Mouse (Mus musculus) intestine, postnatal 0 days (tissue): ENCODE measurements at regions not wholly inside any gene's neighbourhood (a gene's known extent, or its start where the extent isn't known, plus 50 kb on each side); places are given as distances from the start of the nearest gene placed in this dataset.

Experiments
- ATAC-seq: fragments of 200-750 bp; cut with Nextera tagmentation; 2 replicates; pipeline ENCODE4 v1.8.0; 2017; ENCODE audit warnings: mild to moderate bottlenecking, moderate TSS enrichment, moderate library complexity
- H3K27ac ChIP-seq: fragments of 300-500 bp; sonication (generic); 2 replicates; pipeline ENCODE4 v1.5.1; 2014; ENCODE audit warnings: mild to moderate bottlenecking, low read depth, low read length, moderate library complexity
- H3K27me3 ChIP-seq: fragments of 300-500 bp; sonication (generic); replicated peaks from 2 replicates; pipeline ENCODE4 v1.6.1; 2014; ENCODE audit warnings: low read length, mixed read lengths; ENCODE audit not compliant: control insufficient read depth, insufficient read depth
- H3K36me3 ChIP-seq: fragments of 300-500 bp; sonication (generic); 2 replicates; pipeline ENCODE4 v1.6.1; 2014; ENCODE audit warnings: mild to moderate bottlenecking, moderate library complexity; ENCODE audit not compliant: control insufficient read depth, insufficient read depth
- H3K4me1 ChIP-seq: fragments of 300-500 bp; sonication (generic); replicated peaks from 2 replicates; pipeline ENCODE4 v1.6.1; 2014; ENCODE audit warnings: antibody characterized with exemption, low read length, mixed read lengths; ENCODE audit not compliant: control insufficient read depth, insufficient read depth
- H3K4me2 ChIP-seq: fragments of 300-500 bp; sonication (generic); replicated peaks from 2 replicates; pipeline ENCODE4 v1.6.1; 2014; ENCODE audit warnings: low read depth, mild to moderate bottlenecking, moderate library complexity
- H3K4me3 ChIP-seq: fragments of 300-500 bp; sonication (generic); 2 replicates; pipeline ENCODE4 v1.5.1; 2014; ENCODE audit warnings: low read depth, low read length
- H3K9ac ChIP-seq: fragments of 300-500 bp; sonication (generic); 2 replicates; pipeline ENCODE4 v1.6.1; 2014; ENCODE audit warnings: mild to moderate bottlenecking, low read depth, low read length
- H3K9me3 ChIP-seq: fragments of 300-500 bp; sonication (generic); 2 replicates; pipeline ENCODE4 v1.6.1; 2016; ENCODE audit warnings: mixed run types; ENCODE audit not compliant: control insufficient read depth
- CTCF ChIP-seq: sonication (generic); IDR thresholded peaks from 2 replicates; pipeline ENCODE4 v1.5.1; 2016; ENCODE audit warnings: low read depth, mild to moderate bottlenecking, control low read depth, antibody characterized with exemption, moderate library complexity
- WGBS: fragments of 180-500 bp; shearing (Covaris S2); extraction: QIAGEN DNeasy Blood & Tissue Kit; methylation state at CpG from one replicate; pipeline ENCODE4 v1.1.7; 2014; 5-methylcytosine and 5-hydroxymethylcytosine counted together

DNA sequence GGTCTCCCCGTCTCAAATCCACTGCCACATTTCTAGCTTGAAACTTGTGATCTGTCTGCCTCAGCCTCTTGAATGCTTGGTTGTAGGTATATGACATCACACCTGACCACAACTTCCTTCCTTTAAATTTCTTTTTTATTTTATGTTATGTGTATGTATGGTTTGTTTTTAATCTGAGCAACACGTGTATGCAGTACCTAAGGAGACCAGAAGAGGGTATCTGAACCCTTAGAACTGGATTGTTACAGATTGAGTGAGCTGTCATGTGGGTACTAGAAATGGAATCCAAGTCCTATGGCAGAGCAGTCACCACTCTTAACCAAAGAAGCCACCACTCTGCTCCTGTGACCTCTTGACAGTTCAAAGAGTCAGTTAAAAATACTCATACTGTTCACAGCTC, 240.0 kb upstream of the Got2 start:
- ATAC-seq = no peak
- Histone ChIP-seq H3K9ac (no peak overlapping the region), H3K27me3 (no peaks in the 10 kb centered on the region), H3K27ac (no peak overlapping the region), H3K4me2 (no peak overlapping the region), H3K4me1 (no peaks in the 10 kb centered on the region), H3K9me3 (no peaks in the 10 kb centered on the region), H3K4me3 (no peak overlapping the region), H3K36me3 (no peaks in the 10 kb centered on the region)
- 81% methylated on average over 2 of the region's 2 CpGs for WGBS
- TF ChIP-seq CTCF = 0 out of 2 replicates have a peak, but pooled peaks have one; percentile 19

- H3K9me3 ChIP-seq = no peaks in the 10 kb centered on the region
- H3K27me3 ChIP-seq = no peaks in the 10 kb centered on the region
- no peaks in the 10 kb centered on the region for H3K4me1 ChIP-seq
- H3K4me3 ChIP-seq = no peak overlapping the region
- no peak overlapping the region for H3K27ac ChIP-seq
- TF ChIP-seq CTCF = no peak
- 80% methylated on average over 5 of the region's 5 CpGs for WGBS
- no peak overlapping the region for H3K4me2 ChIP-seq
- no peak for ATAC-seq
- no peaks in the 10 kb centered on the region for H3K36me3 ChIP-seq
- H3K9ac ChIP-seq = no peak overlapping the region
Observed at GRCm38 (mm10) chr8:96100817-96101216, 212.5 kb upstream of the Got2 start.

- no peak overlapping the region for H3K27ac ChIP-seq
- no peak overlapping the region for H3K4me2 ChIP-seq
- H3K4me3 ChIP-seq = no peak overlapping the region
- no peaks in the 10 kb centered on the region for H3K36me3 ChIP-seq
- no peak for TF ChIP-seq CTCF
- H3K9me3 ChIP-seq = no peaks in the 10 kb centered on the region
- H3K9ac ChIP-seq = no peak overlapping the region
- 74% methylated on average over 3 of the region's 3 CpGs for WGBS
- H3K4me1 ChIP-seq = no peaks in the 10 kb centered on the region
- ATAC-seq = no peak
- H3K27me3 ChIP-seq = no peaks in the 10 kb centered on the region
Observed at GRCm38 (mm10) chr8:96092931-96093330, 204.6 kb upstream of the Got2 start.

DNA sequence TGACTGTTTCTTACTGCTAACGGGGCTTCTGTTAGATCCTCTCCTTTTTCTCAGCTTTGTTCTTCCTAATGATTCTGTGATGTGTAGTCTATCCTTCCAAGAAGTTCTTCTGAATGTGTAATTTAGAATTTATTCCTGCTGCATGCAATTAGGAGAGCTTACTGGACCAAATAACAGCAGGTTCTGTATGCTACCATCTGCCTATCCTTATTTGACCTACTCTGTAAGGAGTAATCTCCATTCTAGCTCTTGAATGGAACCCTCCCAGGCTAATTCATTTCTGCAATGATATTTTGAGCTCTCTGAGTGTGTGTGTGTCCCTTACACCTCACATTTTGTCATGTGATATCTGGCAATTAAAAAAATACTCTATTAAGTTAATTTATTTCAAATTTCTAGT, 201.9 kb upstream of the Got2 start:
- no peaks in the 10 kb centered on the region for H3K4me1 ChIP-seq
- no peak for ATAC-seq
- H3K27me3 ChIP-seq = no peaks in the 10 kb centered on the region
- no peak overlapping the region for H3K27ac ChIP-seq
- H3K4me3 ChIP-seq = no peak overlapping the region
- H3K4me2 ChIP-seq = no peak overlapping the region
- H3K9me3 ChIP-seq = no peaks in the 10 kb centered on the region
- no peaks in the 10 kb centered on the region for H3K36me3 ChIP-seq
- no peak for TF ChIP-seq CTCF
- 78% methylated on average over 1 of the region's 1 CpGs for WGBS
- no peak overlapping the region for H3K9ac ChIP-seq

DNA sequence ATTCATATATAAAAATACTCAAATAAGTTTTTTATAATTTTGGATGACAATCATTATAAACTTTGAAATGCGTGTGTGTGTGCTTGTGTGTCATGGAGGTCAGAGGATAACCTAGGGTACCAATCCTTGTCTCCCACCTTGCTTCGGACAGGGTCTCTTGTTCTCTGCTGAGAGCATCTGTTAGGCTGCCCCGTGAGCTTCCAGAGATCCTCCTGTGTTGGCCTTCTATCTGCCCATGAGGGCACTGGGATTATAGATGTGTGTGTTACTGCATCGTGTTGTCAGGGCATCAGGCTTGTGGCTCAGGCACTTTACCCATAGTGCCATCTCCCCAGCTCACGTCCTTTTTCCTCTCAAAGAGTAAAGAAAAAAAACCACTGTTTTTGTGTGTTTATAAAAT, 180.0 kb upstream of the Got2 start:
- Histone ChIP-seq H3K27ac (no peak overlapping the region), H3K4me3 (no peak overlapping the region), H3K27me3 (no peaks in the 10 kb centered on the region), H3K36me3 (no peaks in the 10 kb centered on the region), H3K4me1 (no peaks in the 10 kb centered on the region), H3K9me3 (no peaks in the 10 kb centered on the region), H3K9ac (no peak overlapping the region), H3K4me2 (no peak overlapping the region)
- WGBS = 73% methylated on average over 5 of the region's 5 CpGs
- ATAC-seq = no peak
- TF ChIP-seq CTCF = no peak

GRCm38 (mm10) chr8:96047686-96048085, 159.3 kb upstream of the Got2 start:
- Histone ChIP-seq H3K4me3 (no peak overlapping the region), H3K27me3 (no peaks in the 10 kb centered on the region), H3K4me1 (no peaks in the 10 kb centered on the region), H3K27ac (no peak overlapping the region), H3K4me2 (no peak overlapping the region), H3K9ac (no peak overlapping the region), H3K9me3 (no peaks in the 10 kb centered on the region), H3K36me3 (no peaks in the 10 kb centered on the region)
- ATAC-seq = no peak
- no peak for TF ChIP-seq CTCF
- 82% methylated on average over 3 of the region's 3 CpGs for WGBS

GRCm38 (mm10) chr8:96042335-96042734, 154.0 kb upstream of the Got2 start:
- H3K27me3 ChIP-seq = no peaks in the 10 kb centered on the region
- no peaks in the 10 kb centered on the region for H3K36me3 ChIP-seq
- no peak overlapping the region for H3K4me2 ChIP-seq
- no peaks in the 10 kb centered on the region for H3K4me1 ChIP-seq
- 29% methylated on average over 5 of the region's 5 CpGs for WGBS
- no peak overlapping the region for H3K9ac ChIP-seq
- no peak overlapping the region for H3K4me3 ChIP-seq
- ATAC-seq = no peak
- no peak overlapping the region for H3K27ac ChIP-seq
- H3K9me3 ChIP-seq = no peaks in the 10 kb centered on the region
- no peak for TF ChIP-seq CTCF
